Mouse (Mus musculus): Measurements from ENCODE around the gene Mup12. TPM values are rescaled to one million over a fixed set of nuclear protein-coding genes. Genes with fewer than 3 reads are reported as not detected.

The Mup12 gene
- not detected in 2 replicates for polyA plus RNA-seq (2015; fragmentation: Nextera tagmentation; extraction: Ambion mirVana)

GRCm38 (mm10) chr4:60741226-60741625, at the start of gene Mup12:
Gene Mup12 (minus strand): TSS chr4:60741326.

Other genes with a start within 250 kb of the Mup12 start
- not detected in 2 replicates for gene Mup1, start 239.4 kb downstream of the Mup12 start, polyA plus RNA-seq (2015; fragmentation: Nextera tagmentation; extraction: Ambion mirVana)
- gene Mup10, start 159.1 kb downstream of the Mup12 start, polyA plus RNA-seq (2015; fragmentation: Nextera tagmentation; extraction: Ambion mirVana), result not detected in 2 replicates
- 0.57 TPM in 1 of 2 replicates, not detected in the other for gene Mup11, start 78.9 kb downstream of the Mup12 start, polyA plus RNA-seq (2015; fragmentation: Nextera tagmentation; extraction: Ambion mirVana)
- gene Mup22, start 80.1 kb upstream of the Mup12 start, polyA plus RNA-seq (2015; fragmentation: Nextera tagmentation; extraction: Ambion mirVana), result 4.7 TPM in 1 of 2 replicates, not detected in the other